Mouse (Mus musculus) left cerebral cortex, adult 2 months (tissue): ENCODE results near the gene Pth1r. TPM values are rescaled to one million over a fixed set of nuclear protein-coding genes. Genes with fewer than 3 reads are reported as not detected.
A peak's percentile ranks its signal among the peaks of the same experiment; 100 is the strongest.

Experiments
- DNase-seq, 2 experiments: peaks; one replicate each; pipeline ENCODE4 v3.0.0; 2021 to 2022; ENCODE audit warnings: low spot score in 2 of 2, mixed read lengths in 1 of 2; ENCODE audit errors: extremely low spot score in 1 of 2
- H3K27ac ChIP-seq: fragments of 200-600 bp; 2 replicates; pipeline ENCODE4 v1.8.1; 2022
- H3K4me3 ChIP-seq: fragments of 200-600 bp; 2 replicates; pipeline ENCODE4 v1.8.1; 2022
- CTCF ChIP-seq: fragments of 200-600 bp; IDR thresholded peaks from 2 replicates; pipeline ENCODE4 v1.8.1; 2022; ENCODE audit warnings: antibody characterized with exemption, mild to moderate bottlenecking, moderate library complexity
- intact Hi-C: fragments of 180-260 bp; cut with DNase I; formaldehyde crosslinking; loops from one replicate; pipeline ENCODE4 v1.15.1; 2025
- total RNA-seq, 2 experiments: library from RNA; stranded (reverse); gene quantifications; 2 replicates each; pipeline ENCODE4 v1.2.3; 2021

Pth1r gene
- total RNA-seq, 2 experiments from 2014 or later = 5.8 to 7.2 TPM

DNA sequence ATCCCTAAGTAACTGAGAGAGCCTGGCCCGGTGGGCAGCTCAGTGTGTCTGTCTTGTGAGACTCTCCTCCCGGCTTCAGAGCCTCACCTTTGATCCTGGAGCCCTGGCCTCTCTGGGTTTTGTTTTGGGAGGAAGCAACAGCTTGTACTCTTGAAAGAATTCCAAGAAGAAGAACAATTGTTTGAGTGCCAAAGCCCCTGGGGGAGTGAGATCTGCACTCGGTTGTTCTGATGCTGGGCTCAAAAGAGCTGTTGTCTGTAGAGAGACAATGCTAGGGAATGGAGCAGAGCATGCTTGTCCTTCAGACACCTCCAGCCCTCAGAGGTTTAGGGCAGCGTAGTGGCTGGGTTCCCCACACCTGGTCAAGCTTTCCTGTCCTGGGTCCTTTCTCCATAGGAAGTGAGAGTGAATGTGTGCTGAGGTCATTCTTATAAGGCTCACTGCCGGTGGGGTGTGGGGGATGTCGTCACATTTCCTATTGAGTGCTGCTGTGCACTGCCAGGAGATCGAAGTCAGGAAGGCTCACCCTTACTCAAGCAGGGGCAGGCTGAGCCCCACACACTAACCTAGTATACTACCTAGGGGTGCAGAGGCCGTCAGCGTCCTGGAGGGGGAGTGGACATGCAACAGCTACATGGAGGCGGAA lies 73.7 kb downstream of the Pth1r start:
- no peak for DNase-seq
- Histone ChIP-seq H3K4me3 (no peak overlapping the region), H3K27ac (peak overlapping the region; percentile 42)
- intact Hi-C loops = loop anchor here (5.0 kb wide), 1 partner anchor 34 kb away; no protein-coding TSS in a partner anchor
- TF ChIP-seq CTCF = no peak

DNA sequence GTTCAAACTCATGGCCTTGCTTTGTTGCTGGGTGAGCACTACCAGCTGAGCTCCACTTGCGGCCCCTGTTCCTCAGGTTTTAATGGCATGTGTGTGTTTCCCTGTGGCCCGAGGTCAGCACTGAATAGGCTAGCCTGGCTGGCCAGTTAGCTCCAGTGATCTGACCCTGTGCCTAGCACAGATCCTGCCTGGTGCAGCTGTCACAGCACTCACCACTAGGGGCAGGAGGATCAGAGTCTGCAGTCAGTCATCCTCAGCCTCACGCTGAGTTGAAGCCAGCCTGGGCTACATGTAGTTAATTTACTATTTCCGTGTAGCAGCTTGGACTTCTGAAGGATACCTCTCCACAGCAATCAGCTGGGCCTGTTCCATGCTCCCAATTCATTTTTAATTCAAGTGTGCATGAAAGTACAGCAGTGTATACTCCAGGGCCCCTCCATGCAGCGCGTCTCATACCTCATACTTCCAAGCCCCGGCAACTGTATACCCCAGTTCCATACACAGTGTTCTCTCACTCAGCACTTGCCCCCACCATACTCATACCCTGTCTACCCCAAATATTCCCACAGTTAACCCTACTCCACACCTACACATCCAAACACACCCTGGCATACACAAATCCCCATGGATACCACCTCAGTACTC lies 74.4 kb downstream of the Pth1r start:
- no peak overlapping the region for H3K4me3 ChIP-seq
- peak overlapping the region; percentile 42 for H3K27ac ChIP-seq
- peak; percentile 67 for TF ChIP-seq CTCF
- intact Hi-C loops = loop anchor here (5.0 kb wide), 1 partner anchor 35 kb away; no protein-coding TSS in a partner anchor
- DNase-seq = no peak

Other genes starting within 250 kb of the Pth1r start
- 10 to 100 TPM; 64.1 to 71.1 TPM for gene Setd2, start 214.5 kb downstream of the Pth1r start, total RNA-seq
- 1 to 10 TPM; 2.7 to 3.6 TPM for gene Nradd, start 122.7 kb downstream of the Pth1r start, total RNA-seq
- gene Nbeal2, start 93.0 kb downstream of the Pth1r start, total RNA-seq = 10 to 100 TPM; 12.6 to 14.4 TPM
- gene Ccdc12, start 90.6 kb downstream of the Pth1r start, total RNA-seq = 10 to 100 TPM; 56.2 to 56.9 TPM
- not detected for gene Myl3, start 5.3 kb downstream of the Pth1r start, total RNA-seq
- gene Prss42, start 51.0 kb upstream of the Pth1r start, total RNA-seq = not detected
- gene Prss44, start 66.8 kb upstream of the Pth1r start, total RNA-seq = not detected
- under 1 TPM in 1 of 2 experiments, not detected in 1; 0.14 TPM for gene Prss43, start 79.5 kb upstream of the Pth1r start, total RNA-seq
- under 1 TPM; 0.38 to 0.49 TPM for gene Prss45, start 87.4 kb upstream of the Pth1r start, total RNA-seq
- not detected for gene Prss46, start 97.4 kb upstream of the Pth1r start, total RNA-seq
- under 1 TPM; 0.93 to 0.94 TPM for gene Prss50, start 110.8 kb upstream of the Pth1r start, total RNA-seq
- 10 to 100 TPM in 1 of 2 experiments, 1 to 10 TPM in 1; 8.4 to 10.8 TPM for gene Als2cl, start 132.7 kb upstream of the Pth1r start, total RNA-seq
- gene Tmie, start 133.0 kb upstream of the Pth1r start, total RNA-seq = 1 to 10 TPM; 3.0 to 3.4 TPM
- gene Fam240a, start 169.7 kb upstream of the Pth1r start, total RNA-seq = not detected
- under 1 TPM; 0.16 to 0.32 TPM for gene Tdgf1, start 199.0 kb upstream of the Pth1r start, total RNA-seq
- gene Lrrc2, start 204.4 kb upstream of the Pth1r start, total RNA-seq = 1 to 10 TPM in 1 of 2 experiments, under 1 TPM in 1; 0.84 to 2.1 TPM
- gene Rtp3, start 243.4 kb upstream of the Pth1r start, total RNA-seq = under 1 TPM; 0.19 to 0.48 TPM